Mouse (Mus musculus) cerebellum, postnatal 14 days (tissue): ENCODE results near the gene Ppm1l.

Source experiments
- DNase-seq, 2 experiments: peaks; one replicate each; pipeline ENCODE4 v3.0.0; 2021; ENCODE audit warnings: mixed read lengths in 2 of 2

Ppm1l gene

DNA sequence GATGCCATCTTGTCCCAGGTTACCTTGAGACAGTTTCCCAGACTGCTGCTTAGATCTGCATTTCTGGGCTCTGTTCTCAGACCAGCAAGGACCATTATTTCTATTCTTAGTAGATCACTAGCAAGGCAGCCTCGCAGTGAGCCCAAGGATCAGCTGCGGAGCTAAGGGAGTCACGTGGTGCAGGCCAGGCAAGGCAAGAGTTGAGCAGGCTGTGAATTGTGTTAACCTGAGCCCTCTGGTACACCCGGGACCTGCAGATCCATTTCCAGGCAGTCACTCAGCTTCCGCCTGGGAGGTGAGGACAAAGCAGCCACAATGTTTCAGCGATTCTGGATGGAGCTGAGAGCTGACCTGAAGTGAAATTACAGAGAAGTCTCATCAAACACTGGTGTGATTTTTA is 185.3 kb downstream of the Ppm1l start:
- DNase-seq = no peak

- DNase-seq = no peak
Measured at GRCm38 (mm10) chr3:69502527-69502926, 185.9 kb downstream of the Ppm1l start.

GRCm38 (mm10) chr3:69505090-69505489 is 188.4 kb downstream of the Ppm1l start:
- no peak for DNase-seq

DNA sequence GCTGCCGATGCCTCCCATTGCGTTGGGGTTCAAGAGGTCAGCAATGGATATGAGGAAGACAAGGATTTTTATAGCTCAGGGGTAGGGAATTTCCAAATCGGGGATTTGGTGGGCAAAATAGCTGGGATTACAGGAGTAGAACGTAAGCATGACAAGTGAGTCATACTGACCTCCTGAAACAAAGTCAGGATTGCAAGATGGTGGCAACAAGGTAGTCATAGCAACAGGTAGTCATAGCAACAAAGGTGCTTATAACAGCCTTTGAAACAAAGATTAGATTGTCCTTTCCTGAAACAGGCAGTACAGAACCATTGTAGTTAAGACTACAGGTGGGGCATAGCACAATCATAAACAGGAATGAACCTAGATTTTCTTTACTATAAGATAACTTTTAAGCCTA is 189.7 kb downstream of the Ppm1l start:
- DNase-seq = no peak

GRCm38 (mm10) chr3:69509411-69509952 is 192.8 kb downstream of the Ppm1l start:
- no peak for DNase-seq

GRCm38 (mm10) chr3:69511881-69512280 is 195.2 kb downstream of the Ppm1l start:
- no peak for DNase-seq

- DNase-seq = no peak
Measured at GRCm38 (mm10) chr3:69512402-69512801, 195.7 kb downstream of the Ppm1l start.

DNA sequence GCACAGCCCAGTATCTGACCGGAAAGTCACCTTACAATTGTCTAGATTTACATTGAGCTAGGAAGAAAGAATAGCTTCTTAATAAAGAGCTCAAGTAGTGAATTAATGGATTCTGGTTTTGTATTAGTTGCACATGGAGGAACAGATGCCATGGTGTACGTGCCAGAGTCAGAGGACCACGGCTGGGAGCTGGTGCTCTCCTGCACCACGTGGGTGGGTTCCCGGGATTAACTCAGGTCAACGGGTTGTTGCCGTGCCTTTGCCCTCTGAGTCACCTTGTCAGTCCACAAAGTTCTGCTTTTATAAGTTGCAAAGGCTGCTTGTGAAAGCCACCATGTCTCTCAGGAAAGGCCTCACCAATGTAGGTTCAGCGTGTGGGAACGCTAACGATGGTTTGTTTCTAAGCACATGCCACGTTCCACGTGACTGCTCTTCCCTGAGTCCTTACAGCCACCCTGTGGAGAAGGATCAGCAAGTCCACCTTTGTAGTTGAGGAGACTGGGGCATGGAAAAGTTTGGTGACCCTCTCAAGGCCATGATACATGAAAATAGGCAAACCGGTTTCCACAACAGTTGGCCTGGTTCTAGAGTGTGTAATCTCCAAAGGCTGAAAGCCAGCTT is 199.2 kb downstream of the Ppm1l start:
- DNase-seq = peak in 1 of 2 experiments; percentile 36

DNA sequence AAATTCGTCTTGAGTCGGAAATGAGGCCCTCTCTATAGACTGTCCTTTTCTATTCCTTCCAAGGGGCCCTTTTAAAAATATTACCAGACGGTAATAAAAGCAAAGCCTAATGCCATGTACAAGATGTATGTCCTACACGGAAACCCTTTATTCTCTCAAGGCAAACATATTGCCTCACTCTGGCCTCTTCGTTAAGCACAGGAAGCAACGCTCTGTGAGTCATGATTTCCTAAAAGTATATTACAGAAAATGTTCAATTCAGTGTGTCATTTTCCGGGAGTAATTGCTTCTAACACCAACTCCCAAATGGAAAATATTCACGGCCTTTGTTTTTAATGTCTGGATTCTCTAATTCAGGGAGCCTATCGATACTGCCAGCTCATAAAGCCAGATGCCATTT is 202.5 kb downstream of the Ppm1l start:
- no peak for DNase-seq

DNA sequence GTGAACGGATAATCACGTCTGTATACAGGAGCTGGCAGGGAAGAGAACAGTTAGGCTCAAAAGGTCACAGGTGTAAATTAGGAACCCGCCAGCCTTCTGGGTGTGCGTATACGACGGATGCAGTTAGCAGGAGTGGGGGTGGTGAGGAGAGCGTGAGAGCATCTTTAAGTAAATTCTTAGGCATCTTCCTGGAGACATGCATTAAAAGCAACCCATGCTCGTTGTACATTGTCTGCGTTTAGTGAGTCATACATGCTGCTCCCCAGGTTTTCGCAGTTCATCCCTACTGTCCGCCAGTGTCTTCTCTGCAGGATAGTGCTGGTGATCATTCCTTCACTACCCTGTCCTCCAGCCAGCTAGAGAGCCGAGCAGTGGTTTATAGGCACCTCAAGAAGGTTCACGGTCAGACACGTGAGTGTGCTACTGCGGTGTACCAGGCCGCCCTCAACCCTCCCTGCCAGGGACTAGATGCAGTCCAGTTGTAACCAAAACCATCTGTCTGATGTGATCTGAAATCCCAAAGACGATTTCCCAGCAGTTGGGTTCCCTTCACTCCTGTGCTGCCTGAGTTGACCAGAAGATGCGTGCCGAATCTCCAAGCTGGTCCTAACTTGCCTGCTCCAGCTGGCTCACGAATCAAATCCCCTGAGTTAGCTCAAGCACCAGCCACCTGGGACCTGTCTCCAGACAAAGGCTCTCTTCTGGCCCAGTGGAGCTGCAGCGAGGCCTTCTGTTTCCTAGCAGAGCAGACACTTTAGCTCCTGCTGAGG is 203.3 kb downstream of the Ppm1l start:
- peak; percentile 57 to 64 for DNase-seq

DNA sequence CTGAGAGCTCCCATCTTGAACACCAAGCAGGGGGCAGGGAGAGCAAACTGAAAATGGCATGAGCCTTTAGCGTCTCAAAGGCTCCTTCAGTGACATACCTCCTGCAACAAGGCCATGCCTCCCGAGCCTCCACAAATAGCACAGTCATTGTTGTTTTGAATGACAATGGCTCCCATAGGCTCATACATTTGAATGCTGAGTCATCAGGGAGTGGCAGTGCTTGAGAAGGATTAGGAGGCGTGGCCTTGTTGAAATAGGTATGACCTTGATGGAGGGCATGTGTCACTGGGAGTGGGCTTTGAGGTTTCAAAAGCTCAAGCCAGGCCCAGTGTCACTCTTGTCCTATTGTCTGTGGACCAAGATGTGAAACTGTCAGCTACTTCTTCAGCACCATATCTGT is 205.6 kb downstream of the Ppm1l start:
- DNase-seq = no peak

GRCm38 (mm10) chr3:69524356-69525071 is 207.9 kb downstream of the Ppm1l start:
- no peak for DNase-seq

- no peak for DNase-seq
Measured at GRCm38 (mm10) chr3:69525072-69525529, 208.4 kb downstream of the Ppm1l start.

DNA sequence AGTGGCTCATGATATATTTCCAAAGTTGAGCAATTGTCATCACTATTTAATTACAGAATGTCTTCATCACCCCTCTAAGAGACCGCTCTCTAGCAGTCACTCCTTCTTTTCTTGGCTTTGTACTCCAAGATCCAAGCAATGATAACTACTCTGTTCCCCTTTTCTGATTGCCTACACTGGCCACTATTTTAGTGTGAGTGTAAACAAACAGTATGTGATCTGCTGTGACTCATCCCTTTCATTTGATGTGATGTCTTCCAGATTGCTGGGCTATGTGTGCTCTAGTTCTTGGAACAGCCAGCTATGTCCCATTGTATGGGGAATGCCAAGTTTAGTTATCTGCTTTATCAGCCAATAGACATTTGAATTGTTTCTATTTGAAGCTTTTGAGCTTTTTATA is 210.7 kb downstream of the Ppm1l start:
- no peak for DNase-seq

GRCm38 (mm10) chr3:69529576-69529975 is 212.9 kb downstream of the Ppm1l start:
- DNase-seq = no peak

DNA sequence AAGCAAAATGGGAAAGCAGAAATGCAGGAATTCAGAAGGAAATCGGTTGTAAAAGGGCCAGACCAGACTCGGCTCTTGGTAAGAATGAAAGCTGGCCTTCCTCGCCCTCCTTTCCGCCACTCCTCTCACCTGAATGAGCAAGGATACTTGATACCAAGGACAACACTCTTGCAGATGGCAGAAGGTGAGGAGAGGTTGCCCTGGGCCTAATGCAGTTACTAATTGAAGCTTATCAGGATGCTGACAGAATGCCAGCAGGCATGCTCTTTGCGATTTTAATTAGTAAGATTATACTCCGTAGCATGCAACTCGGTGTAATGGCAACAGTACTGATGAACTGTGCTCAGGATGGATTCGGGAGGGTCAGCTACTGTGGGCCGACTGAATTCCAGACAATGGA is 214.8 kb downstream of the Ppm1l start:
- peak in 1 of 2 experiments; percentile 30 for DNase-seq

GRCm38 (mm10) chr3:69532687-69533086 is 216.0 kb downstream of the Ppm1l start:
- no peak for DNase-seq

DNA sequence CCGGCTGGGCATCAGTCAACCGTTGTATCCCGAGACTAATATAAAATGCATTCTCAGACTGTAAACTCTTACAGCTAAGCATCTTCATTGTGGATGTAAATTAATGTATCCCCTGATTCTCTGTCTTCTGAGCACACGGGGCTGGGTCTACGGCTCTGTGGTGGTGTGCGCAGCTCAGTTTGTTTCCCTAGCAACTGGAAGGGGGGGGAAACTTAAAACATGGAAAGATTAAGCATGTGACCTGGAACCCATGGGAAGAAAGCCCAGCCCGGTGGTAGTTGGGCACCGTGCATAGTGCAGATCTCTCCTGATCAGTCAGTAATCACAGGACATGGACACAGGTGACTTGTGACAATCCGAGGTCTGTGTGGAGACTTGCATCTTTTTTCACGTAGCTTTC is 218.8 kb downstream of the Ppm1l start:
- DNase-seq = peak in 1 of 2 experiments; percentile 42

GRCm38 (mm10) chr3:69535941-69536647 is 219.4 kb downstream of the Ppm1l start:
- DNase-seq = peak in 1 of 2 experiments; percentile 43

DNA sequence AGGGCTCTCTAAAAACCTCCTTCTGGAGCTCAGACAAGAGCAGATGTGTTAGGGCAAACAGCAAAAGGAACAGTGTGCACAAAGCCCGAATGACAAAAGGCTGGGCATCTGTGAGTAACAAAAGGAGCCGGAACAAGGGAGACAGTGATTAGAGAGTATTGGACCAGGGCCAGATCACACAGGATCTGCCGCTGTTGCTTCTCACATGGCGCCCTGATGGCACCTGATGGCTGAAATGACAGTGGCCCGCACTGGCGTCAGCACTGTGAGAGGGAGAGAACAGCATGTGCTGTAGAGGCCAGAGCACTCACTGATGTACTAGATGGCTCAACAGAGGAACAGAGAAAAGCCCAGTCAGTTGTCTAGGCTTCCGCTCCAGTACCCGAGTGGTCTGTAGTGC is 226.3 kb downstream of the Ppm1l start:
- DNase-seq = peak; percentile 58 to 60

DNA sequence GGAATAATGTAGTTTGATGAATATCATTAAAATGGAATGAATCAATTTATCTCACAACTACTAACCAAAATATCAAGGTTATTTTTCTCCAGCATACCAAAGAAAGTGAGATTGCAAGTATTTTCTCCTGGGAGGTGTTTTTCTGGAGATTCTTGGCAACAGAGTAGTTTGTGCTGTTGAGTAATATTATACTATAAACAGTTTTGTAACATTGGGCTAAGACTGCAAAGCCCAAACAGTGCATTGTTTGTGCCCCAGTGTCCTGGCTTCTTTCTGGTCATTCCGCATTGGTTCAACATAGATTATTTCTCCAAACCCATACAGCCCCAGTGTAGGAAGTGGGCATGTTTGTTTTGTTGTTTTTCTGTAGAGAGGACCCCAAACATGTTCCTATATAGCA is 227.1 kb downstream of the Ppm1l start:
- no peak for DNase-seq

DNA sequence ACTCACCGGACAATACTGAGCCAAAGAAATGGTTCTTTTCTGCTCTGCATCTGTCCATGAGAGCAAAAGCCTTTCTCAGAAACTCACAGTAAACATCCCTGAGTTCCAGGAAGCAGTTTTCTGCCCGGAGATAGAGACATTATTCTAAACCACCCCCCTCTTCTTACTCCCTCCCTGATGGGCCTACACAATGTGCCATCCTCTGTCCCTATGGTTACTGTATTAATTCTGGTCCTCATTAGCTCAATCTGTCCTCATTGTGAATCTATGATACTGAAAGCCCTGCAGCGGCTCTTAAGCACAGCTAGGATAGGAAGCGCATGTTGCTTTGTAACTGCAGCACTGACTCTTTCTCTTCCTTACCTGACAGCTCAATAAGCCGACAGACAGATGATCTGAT is 228.4 kb downstream of the Ppm1l start:
- no peak for DNase-seq
